Mouse (Mus musculus): ENCODE measurements around the gene Cd34.

Gene Cd34

GRCm38 (mm10) chr1:194938715-194939114 lies at the start of gene Cd34:
Cd34 (plus strand) TSS chr1:194938819.
- in situ Hi-C loops (cut with MboI; ENCODE audit: low sequenced_read_pairs), result no loop called here

DNA sequence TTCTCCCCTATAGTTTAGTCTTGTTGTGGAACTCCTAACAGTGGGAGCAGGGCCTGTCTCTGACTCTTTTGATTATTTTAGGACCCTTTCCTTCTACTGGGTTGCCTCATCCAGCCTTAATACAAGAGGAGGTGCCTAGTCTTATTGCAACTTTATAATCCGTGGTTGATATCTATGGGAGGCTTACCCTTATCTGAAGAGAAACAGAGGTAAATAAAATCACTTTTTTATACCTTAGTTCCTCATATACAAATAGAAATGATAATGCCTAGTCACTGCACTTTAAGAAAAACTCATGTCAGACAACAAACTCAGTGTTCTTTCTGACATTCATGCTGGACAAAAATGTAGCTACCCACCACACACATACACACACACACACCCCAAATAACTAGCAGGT lies 44.1 kb upstream of the Cd34 start:
- in situ Hi-C loops (cut with MboI; ENCODE audit: low sequenced_read_pairs), result no loop called here

DNA sequence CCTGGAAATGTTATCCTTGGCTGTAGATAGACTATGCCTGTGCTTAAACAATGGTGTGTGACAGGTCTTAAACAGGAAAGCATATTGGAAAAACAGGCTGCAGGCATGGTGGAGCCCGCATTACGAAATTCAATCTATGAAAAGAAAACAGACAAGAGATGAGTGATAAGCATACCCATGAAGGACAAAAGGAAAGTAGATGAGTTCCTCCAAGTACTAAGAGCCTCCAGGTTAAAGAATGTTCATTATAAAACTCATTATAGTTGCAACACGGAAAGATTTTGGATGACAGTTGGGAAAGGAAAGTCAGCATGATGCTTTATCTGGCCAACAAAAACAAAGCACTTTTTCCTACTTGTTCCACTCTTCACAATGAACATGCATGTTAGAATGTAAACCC lies 43.3 kb upstream of the Cd34 start:
- in situ Hi-C loops (cut with MboI; ENCODE audit: low sequenced_read_pairs), result no loop called here

GRCm38 (mm10) chr1:194901075-194901474 lies 37.5 kb upstream of the Cd34 start:
- in situ Hi-C loops (cut with MboI; ENCODE audit: low sequenced_read_pairs), result no loop called here

- in situ Hi-C loops (cut with MboI; ENCODE audit: low sequenced_read_pairs), result no loop called here
Observed at GRCm38 (mm10) chr1:194901826-194902225, 36.8 kb upstream of the Cd34 start.

- in situ Hi-C loops (cut with MboI; ENCODE audit: low sequenced_read_pairs), result no loop called here
Observed at GRCm38 (mm10) chr1:194908956-194909355, 29.7 kb upstream of the Cd34 start.

GRCm38 (mm10) chr1:194925753-194926350 lies 12.8 kb upstream of the Cd34 start:
- in situ Hi-C loops (cut with MboI; ENCODE audit: low sequenced_read_pairs), result no loop called here

DNA sequence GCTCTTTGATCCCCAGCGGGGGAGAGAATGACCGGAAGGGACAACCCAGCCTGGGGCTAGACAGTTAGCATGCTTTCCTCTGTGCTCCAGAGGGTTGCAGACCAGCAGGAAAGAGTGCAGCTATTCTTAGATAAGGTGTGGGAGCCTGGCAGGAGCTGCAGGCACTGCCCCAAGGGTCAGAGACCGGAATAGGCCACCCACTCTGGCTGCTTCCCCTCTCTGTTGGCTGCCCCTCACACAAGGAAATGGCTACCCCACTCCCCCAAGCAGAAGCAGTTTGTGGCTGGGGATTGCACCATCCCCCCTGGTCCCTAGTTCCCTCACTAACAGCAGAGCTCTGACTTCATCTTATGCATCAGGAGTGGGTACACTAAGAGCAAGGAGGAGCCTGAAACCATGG lies 10.7 kb upstream of the Cd34 start:
- in situ Hi-C loops (cut with MboI; ENCODE audit: low sequenced_read_pairs), result no loop called here

DNA sequence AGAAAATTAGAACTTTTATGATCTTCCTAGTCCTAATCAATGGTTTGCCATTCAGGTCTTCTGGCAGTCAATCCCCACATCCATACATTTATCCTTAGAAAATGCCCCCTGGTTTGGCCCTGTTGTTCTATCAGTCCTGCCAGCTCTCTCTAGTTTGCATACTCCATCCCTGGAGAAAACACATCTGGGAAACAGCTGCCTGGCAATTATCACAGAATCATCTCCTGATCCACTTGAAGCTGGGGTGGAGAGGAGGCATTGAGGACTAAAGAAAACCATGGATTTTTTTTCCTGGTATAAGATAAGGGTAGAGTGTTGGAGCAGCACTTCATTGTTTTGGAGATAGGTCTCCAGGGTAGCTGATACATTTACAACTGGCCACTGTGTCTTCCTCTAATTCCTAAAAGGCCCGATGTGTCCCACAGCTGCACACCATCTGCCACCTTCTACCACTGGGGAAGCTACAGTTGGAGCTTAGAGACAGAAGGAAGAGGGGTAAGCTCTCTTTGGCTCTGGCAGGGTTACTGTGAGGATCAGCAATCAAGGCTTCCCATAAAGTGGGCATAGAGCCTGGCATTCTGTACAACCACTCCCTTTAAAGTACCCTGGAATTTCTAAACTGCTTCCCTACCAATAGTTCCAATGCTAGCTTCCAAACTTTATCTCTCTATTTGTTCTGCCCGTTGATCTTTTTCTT lies 9.2 kb upstream of the Cd34 start:
- in situ Hi-C loops (cut with MboI; ENCODE audit: low sequenced_read_pairs), result no loop called here

GRCm38 (mm10) chr1:194929972-194930355 lies 8.7 kb upstream of the Cd34 start:
- in situ Hi-C loops (cut with MboI; ENCODE audit: low sequenced_read_pairs), result no loop called here

DNA sequence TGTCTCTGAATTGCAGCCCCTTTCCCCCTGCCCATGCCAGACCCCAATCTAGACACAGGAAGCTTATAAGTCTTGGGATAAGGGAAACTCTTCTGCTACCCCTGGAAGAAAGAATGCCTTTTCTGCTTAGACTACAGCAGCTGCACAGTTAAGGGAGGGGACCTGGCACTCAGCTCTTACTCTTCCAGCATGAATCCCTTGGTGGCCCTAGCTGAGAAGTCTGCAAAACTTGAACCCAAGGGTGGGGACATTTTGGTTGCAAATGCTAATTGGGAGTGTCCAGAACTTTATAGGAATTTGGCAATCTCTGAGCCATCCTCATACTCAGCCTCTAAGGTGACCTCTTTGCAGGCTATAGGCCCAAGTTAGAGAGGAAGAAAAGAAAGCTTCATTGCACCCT lies 7.9 kb upstream of the Cd34 start:
- in situ Hi-C loops (cut with MboI; ENCODE audit: low sequenced_read_pairs), result no loop called here

DNA sequence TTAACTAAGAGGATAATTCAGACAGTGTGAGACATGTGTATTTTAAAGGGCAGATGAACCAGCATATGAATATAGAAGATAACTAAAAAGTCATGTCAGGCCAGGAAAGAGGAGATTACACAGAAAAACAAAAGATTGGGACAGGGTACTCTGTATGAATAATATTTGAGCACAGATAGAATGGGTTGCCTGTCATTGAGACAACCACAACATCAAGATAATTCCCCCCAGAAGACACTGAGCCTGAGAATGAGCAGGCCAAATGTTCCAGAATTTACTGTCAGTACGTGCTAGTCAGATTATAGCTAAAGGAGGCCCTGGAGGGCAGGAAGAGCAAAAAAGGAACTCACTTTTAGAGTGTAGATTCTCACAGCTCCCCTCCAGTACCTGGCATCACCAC lies 3.3 kb upstream of the Cd34 start:
- in situ Hi-C loops (cut with MboI; ENCODE audit: low sequenced_read_pairs), result no loop called here

DNA sequence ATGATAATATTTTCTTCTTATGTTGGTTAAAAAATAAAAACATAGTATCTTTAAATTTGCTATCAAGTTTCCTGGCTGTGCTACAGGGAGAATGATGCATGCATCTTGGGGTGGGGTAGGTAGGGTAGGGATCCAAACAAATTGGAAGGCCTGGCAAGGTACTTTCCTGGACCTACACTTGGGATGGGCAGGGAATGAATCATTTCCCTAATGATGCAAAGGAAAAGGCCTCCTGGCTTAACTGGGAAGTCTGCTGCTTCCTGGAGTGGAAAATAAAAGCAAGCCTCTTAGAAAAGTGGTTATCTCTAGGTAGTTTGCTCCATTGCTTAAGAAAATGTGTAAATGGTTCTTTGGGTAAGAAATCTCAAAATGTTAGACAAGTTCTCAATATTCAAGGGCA lies 2.9 kb downstream of the Cd34 start:
- in situ Hi-C loops (cut with MboI; ENCODE audit: low sequenced_read_pairs), result no loop called here

DNA sequence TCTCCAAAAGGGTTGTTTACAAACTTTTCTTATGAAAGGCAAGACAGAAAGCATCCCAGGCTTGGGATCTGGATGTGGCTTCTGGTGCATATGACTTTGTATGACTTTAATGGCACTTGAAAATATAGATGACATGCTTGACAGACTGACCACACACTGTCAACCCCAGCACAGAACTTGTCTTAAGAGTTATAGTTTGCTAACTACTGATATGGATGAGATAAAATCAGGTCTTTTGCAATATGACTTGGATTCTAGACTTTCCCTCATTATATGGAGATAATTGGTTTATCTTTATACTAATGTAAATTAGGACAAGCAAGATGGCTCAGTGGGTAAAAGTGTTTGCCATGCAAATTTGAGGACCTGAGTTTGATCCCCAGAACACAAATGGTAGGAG lies 4.3 kb downstream of the Cd34 start:
- in situ Hi-C loops (cut with MboI; ENCODE audit: low sequenced_read_pairs), result no loop called here

- in situ Hi-C loops (cut with MboI; ENCODE audit: low sequenced_read_pairs), result no loop called here
Observed at GRCm38 (mm10) chr1:194943485-194943884, 4.9 kb downstream of the Cd34 start.

- in situ Hi-C loops (cut with MboI; ENCODE audit: low sequenced_read_pairs), result no loop called here
Observed at GRCm38 (mm10) chr1:194945382-194945781, 6.8 kb downstream of the Cd34 start.

DNA sequence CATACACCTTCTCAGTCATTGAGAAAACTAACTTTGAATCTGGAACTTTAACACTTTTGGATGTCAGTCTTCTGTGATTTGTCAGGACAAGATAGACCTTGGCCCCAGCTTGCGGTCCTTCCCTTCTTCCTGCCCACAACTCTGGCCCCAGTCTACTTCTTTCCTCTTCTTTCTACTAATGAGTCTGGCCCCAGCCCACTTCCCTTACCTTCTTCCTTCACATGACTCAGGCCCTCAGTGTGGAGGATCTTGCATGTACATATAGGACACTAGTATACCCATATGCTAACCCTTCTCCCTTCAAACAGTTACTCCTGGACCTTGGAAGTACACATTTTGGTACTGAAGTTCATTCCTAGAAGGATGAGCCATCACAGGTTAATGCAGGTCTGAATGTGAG lies 7.8 kb downstream of the Cd34 start:
- in situ Hi-C loops (cut with MboI; ENCODE audit: low sequenced_read_pairs), result no loop called here

DNA sequence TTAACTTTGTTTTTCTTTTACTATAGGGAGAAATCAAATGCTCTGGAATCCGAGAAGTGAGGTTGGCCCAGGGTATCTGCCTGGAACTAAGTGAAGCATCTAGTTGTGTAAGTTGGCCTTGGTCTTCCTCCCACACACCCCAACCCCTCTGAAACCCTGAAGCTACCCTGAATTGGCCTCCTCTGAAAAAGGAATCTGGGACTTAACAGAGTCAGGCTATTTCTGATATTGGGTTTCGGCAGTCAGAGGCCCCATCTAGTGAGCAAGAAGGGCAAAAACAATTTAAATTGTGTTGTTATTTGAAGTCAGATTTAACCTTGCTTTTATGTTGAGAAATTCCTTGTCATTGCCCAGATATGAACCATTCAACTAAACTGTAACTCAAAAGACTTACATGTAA lies 12.3 kb downstream of the Cd34 start:
- in situ Hi-C loops (cut with MboI; ENCODE audit: low sequenced_read_pairs), result loop anchor here (10.0 kb wide), 1 partner anchor 76 kb away; no protein-coding TSS in a partner anchor

DNA sequence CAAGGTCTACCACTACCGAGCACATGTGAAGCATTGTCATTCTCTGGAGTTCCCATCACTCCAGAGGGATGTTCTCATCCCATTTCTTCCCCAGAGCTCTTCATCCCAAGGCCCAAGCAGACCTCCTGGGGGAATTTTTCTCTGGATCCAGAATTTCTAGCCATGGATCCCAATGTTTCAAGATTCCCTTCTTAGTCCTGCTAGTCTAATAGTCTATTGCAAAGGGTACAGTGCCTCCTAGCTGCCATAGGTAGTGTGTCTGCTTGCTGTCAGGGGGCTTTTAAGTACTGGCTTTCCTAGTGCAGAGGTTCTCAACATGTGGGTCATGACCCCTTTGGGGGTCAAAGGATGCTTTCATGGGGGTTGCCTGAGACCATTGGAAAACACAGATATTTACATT lies 14.3 kb downstream of the Cd34 start:
- in situ Hi-C loops (cut with MboI; ENCODE audit: low sequenced_read_pairs), result loop anchor here (10.0 kb wide), 1 partner anchor 78 kb away; no protein-coding TSS in a partner anchor

DNA sequence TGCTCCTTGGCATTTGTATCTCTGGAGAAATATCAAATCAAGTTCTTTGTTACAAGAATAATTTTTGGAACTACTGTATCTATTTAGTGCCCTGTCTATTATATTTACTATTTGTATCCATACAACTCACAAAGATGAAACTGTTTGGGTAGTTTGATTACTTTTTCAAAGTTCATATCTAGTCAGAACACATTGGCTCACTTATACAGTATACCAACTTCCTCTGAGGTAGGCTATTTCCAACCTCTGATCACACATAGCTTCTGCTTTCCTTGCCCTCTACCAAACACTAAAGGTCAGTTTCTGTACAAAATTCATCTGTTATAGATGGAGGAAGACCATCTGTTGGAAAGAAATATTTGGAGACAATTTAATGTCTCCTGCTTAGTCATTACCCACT lies 16.1 kb downstream of the Cd34 start:
- in situ Hi-C loops (cut with MboI; ENCODE audit: low sequenced_read_pairs), result loop anchor here (10.0 kb wide), 1 partner anchor 80 kb away; no protein-coding TSS in a partner anchor

DNA sequence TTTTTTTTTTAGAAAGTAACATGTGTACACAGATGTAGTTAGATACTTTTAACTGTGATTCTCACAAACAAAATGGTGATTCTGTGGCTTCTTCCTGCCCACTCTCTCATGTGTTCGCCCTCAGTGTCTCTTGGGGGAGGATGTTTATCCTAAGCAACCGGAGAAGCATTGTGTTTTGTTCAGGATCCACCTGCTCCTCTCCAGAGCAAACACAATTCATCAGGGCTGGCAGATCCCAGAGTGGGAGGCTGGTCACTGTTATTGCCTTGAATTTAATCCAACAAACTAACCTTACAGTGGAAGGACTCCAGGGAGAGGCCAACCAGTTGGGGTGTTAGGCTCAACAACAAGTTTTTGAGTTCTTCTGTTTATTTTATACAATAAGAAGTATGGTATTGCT lies 17.1 kb downstream of the Cd34 start:
- in situ Hi-C loops (cut with MboI; ENCODE audit: low sequenced_read_pairs), result loop anchor here (10.0 kb wide), 1 partner anchor 81 kb away; no protein-coding TSS in a partner anchor

DNA sequence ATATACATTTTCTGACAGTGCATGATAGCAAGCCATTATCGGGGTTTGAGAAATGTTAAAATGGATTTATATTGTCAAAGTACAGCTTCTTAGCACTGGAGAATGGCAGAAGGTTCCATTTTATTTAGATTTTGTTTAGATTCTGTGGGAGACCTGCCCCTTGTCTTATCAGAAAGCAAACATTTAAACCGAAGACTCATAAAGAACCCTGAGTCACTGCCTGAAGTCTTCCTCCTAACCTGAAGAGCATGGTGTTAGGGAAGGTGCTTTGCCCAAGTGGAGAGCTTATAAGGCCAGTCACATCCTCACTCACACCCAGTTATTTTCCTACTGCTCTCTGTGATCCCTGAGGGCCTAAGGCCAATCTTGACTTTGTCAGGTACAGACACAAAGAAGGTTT lies 18.4 kb downstream of the Cd34 start:
- in situ Hi-C loops (cut with MboI; ENCODE audit: low sequenced_read_pairs), result loop anchor here (10.0 kb wide), 1 partner anchor 82 kb away; no protein-coding TSS in a partner anchor

GRCm38 (mm10) chr1:194962181-194962580 lies 23.6 kb downstream of the Cd34 start:
- in situ Hi-C loops (cut with MboI; ENCODE audit: low sequenced_read_pairs), result no loop called here

All from CH12F3 (cell line).